Mouse (Mus musculus) c-Kit-negative CD71-positive TER-119-positive erythroid progenitor cells, embryonic 14.5 days (primary cell): ENCODE data around the gene Vmn2r44.
"Not testable (repeated sequence)": the region's sequence is repeated elsewhere in the genome, so short reads cannot be mapped to it uniquely, and the experiment has no call there.

ENCODE experiments used
- DNase-seq: peaks from one replicate; pipeline ENCODE4 v3.0.0-alpha.2; 2013; ENCODE audit warnings: low read depth, low spot score

Gene Vmn2r44

GRCm38 (mm10) chr7:8383233-8383632 is at the start of gene Vmn2r44:
Gene Vmn2r44 (minus strand): TSS chr7:8383333.
- DNase-seq = not testable (repeated sequence)

- not testable (repeated sequence) for DNase-seq
Measured at GRCm38 (mm10) chr7:8357879-8358278, 25.3 kb downstream of the Vmn2r44 start.
